Mouse (Mus musculus) ES-Bruce4 (cell line): ENCODE measurements around the gene Eng.

Experiments
- CTCF ChIP-seq: IDR thresholded peaks from one replicate; pipeline ENCODE4 v1.8.1; 2011; ENCODE audit warnings: low read depth, low read length
- EP300 ChIP-seq: IDR thresholded peaks from 2 replicates; pipeline ENCODE4 v1.6.1; 2011; ENCODE audit warnings: low read depth, low read length; ENCODE audit not compliant: insufficient read depth
- POLR2A ChIP-seq: IDR thresholded peaks from one replicate; pipeline ENCODE4 v1.8.1; 2011; ENCODE audit warnings: low read length; ENCODE audit not compliant: insufficient read depth

GRCm38 (mm10) chr2:32625873-32626694, 20.3 kb upstream of the Eng start:
- no peak for TF ChIP-seq CTCF
- TF ChIP-seq POLR2A, result no peak
- no peak for TF ChIP-seq EP300
